8 mouse cellular contexts compared by ENCODE assay signal in genomic region chr3:79884761-79885189, GRCm38 (mm10). TPM values are rescaled to one million over a fixed set of nuclear protein-coding genes. Genes with fewer than 3 reads are reported as not detected.
DNase-seq lines count a peak whose midpoint lies in the region; ATAC-seq and TF ChIP-seq lines count a peak whose summit lies in the region.

No protein-coding gene starts in this region.

- no peak overlapping the region for H3K4me3 ChIP-seq in cerebellum, adult 2 months (replicated peaks; ENCODE audit: insufficient read depth, low read depth, low read length)
- 0 out of 2 replicates have a peak overlapping the region, but pooled peaks have one; percentile 6 for H3K4me3 ChIP-seq in hindbrain, embryonic 15.5 days
- peak overlapping the region; percentile 88 for H3K4me3 ChIP-seq in megakaryocyte, embryonic 14.5 days (replicated peaks)

- DNase-seq in cerebellum, adult 2 months = peak in 1 of 2 experiments; percentile 20
- DNase-seq in cerebellum, adult 11-12 months = no peak
- peak; percentile 82 for DNase-seq in adrenal gland, postnatal 14 days
- DNase-seq in frontal cortex, adult 2 months (ENCODE audit: extremely low spot score in 1 of 2, low spot score in 1 of 2) = peak; percentile 50 to 86
- DNase-seq in left cerebral cortex, postnatal 25 days (ENCODE audit: low spot score in 2 of 2) = peak; percentile 71 to 84
- DNase-seq in skeletal muscle tissue, adult 2 months (ENCODE audit: low read depth, low spot score) = peak; percentile 30

- WGBS in cerebellum, adult 2 months = 48% methylated on average over 9 of the region's 9 CpGs
- WGBS in hindbrain, embryonic 15.5 days = 42% methylated on average over 9 of the region's 9 CpGs

- H3K4me2 ChIP-seq in hindbrain, embryonic 15.5 days = peak overlapping the region; percentile 40; the same call in 1 of the 2 replicates

- no peak overlapping the region for H3K9ac ChIP-seq in hindbrain, embryonic 15.5 days

- no peak for ATAC-seq in hindbrain, embryonic 15.5 days (ENCODE audit: low FRiP score, low read depth)

- intact Hi-C loops in left cerebral cortex, postnatal 25 days (cut with DNase I) = loop anchor here (1.0 to 10.0 kb wide), 3 partner anchors 90 to 920 kb away; partner anchors contain the start of gene Gria2

- H3K4me1 ChIP-seq in cerebellum, adult 2 months (ENCODE audit: control insufficient read depth, insufficient read depth, low read length) = no peaks in the 10 kb centered on the region
- H3K4me1 ChIP-seq in hindbrain, embryonic 15.5 days (replicated peaks) = peaks cover 12% of the 10 kb centered on the region; the same call in 1 of the 2 replicates
- peaks cover 38% of the 10 kb centered on the region for H3K4me1 ChIP-seq in megakaryocyte, embryonic 14.5 days

- TF ChIP-seq POLR2A in cerebellum, adult 2 months (IDR thresholded peaks at IDR 0.05; ENCODE audit: borderline replicate concordance, insufficient read depth, low read length) = no peak

- H3K9me3 ChIP-seq in hindbrain, embryonic 15.5 days = no peaks in the 10 kb centered on the region
- no peaks in the 10 kb centered on the region for H3K9me3 ChIP-seq in megakaryocyte, embryonic 14.5 days

- TF ChIP-seq CTCF in cerebellum, adult 2 months (IDR thresholded peaks at IDR 0.05; ENCODE audit: borderline replicate concordance, insufficient read depth, low read depth, low read length) = 0 out of 2 replicates have a peak, but pooled peaks have one; percentile 18

- H3K36me3 ChIP-seq in hindbrain, embryonic 15.5 days = no peaks in the 10 kb centered on the region
- H3K36me3 ChIP-seq in megakaryocyte, embryonic 14.5 days (replicated peaks; ENCODE audit: low read length) = no peaks in the 10 kb centered on the region

- H3K27ac ChIP-seq in cerebellum, adult 2 months (ENCODE audit: insufficient read depth, low read length) = no peak overlapping the region
- H3K27ac ChIP-seq in hindbrain, embryonic 15.5 days (replicated peaks) = no peak overlapping the region

- H3K27me3 ChIP-seq in cerebellum, adult 2 months (ENCODE audit: control insufficient read depth, insufficient read depth, low read length) = no peaks in the 10 kb centered on the region
- no peaks in the 10 kb centered on the region for H3K27me3 ChIP-seq in hindbrain, embryonic 15.5 days
- H3K27me3 ChIP-seq in megakaryocyte, embryonic 14.5 days (replicated peaks) = peaks cover 15% of the 10 kb centered on the region

RNA-seq across cellular contexts. Expression of gene Fam198b, which starts 0.4 kb away (rescaled TPM):
- 1.4 and 1.5 TPM in 2 replicates for polyA plus RNA-seq in cerebellum, adult 2 months (2012; rRNA removed)
- 27.3 and 31.0 TPM in 2 replicates for total RNA-seq in adrenal gland, postnatal 14 days (2021)
- polyA plus RNA-seq in frontal cortex, adult 2 months (2012; rRNA removed) = 2.4 and 3.0 TPM in 2 replicates
- polyA plus RNA-seq in hindbrain, embryonic 15.5 days (2015; fragmentation: Nextera tagmentation; extraction: Ambion mirVana) = 2.6 and 3.3 TPM in 2 replicates
- total RNA-seq in left cerebral cortex, postnatal 25 days (2021) = 10 to 100 TPM in 1 of 2 experiments, 1 to 10 TPM in 1; 8.8 to 10.4 TPM
- polyA plus RNA-seq in megakaryocyte, embryonic 14.5 days (2012; ENCODE audit: insufficient read depth, low replicate concordance) = 0.08 TPM in 1 of 2 replicates, not detected in the other

RNA-seq across cellular contexts. Expression of gene Tmem144, which starts 32.2 kb away (rescaled TPM):
- 5.3 and 6.6 TPM in 2 replicates for polyA plus RNA-seq in cerebellum, adult 2 months (2012; rRNA removed)
- 8.6 and 11.0 TPM in 2 replicates for total RNA-seq in adrenal gland, postnatal 14 days (2021)
- polyA plus RNA-seq in frontal cortex, adult 2 months (2012; rRNA removed) = 5.1 and 5.8 TPM in 2 replicates
- polyA plus RNA-seq in hindbrain, embryonic 15.5 days (2015; fragmentation: Nextera tagmentation; extraction: Ambion mirVana) = 1.2 and 1.5 TPM in 2 replicates
- total RNA-seq in left cerebral cortex, postnatal 25 days (2021) = 10 to 100 TPM; 10.5 to 10.8 TPM
- not detected in 2 replicates for polyA plus RNA-seq in megakaryocyte, embryonic 14.5 days (2012; ENCODE audit: insufficient read depth, low replicate concordance)
